Mouse (Mus musculus) CH12.LX (cell line): ENCODE results near the gene Gm17482.

Experiments used
- CHD2 ChIP-seq: IDR thresholded peaks from 2 replicates; pipeline ENCODE4 v1.6.1; 2011; ENCODE audit warnings: low read length, improper control_type of control experiment
- CTCF ChIP-seq, 2 experiments: IDR thresholded peaks in 1 of 2; conservative IDR thresholded peaks in 1 of 2; 2 replicates each; pipeline ENCODE4 v1.5.1; 2011 to 2012; ENCODE audit warnings: low read depth in 2 of 2, low read length in 2 of 2, improper control_type of control experiment in 1 of 2, inconsistent platforms in 1 of 2, mild to moderate bottlenecking in 1 of 2, moderate library complexity in 1 of 2
- ETS1 ChIP-seq: conservative IDR thresholded peaks from 2 replicates; pipeline ENCODE4 v1.6.1; 2012; ENCODE audit warnings: low read depth, mild to moderate bottlenecking, inconsistent platforms, low read length, improper control_type of control experiment, moderate library complexity
- GABPA ChIP-seq: IDR thresholded peaks from 2 replicates; pipeline ENCODE4 v1.6.1; 2012; ENCODE audit warnings: low read depth, low read length, improper control_type of control experiment, inconsistent platforms; ENCODE audit not compliant: insufficient replicate concordance
- JUND ChIP-seq: conservative IDR thresholded peaks from 2 replicates; pipeline ENCODE4 v1.6.1; 2011; ENCODE audit warnings: low read depth, low read length, improper control_type of control experiment
- MAFK ChIP-seq: IDR thresholded peaks from 2 replicates; pipeline ENCODE4 v1.6.1; 2011; ENCODE audit warnings: low read length, improper control_type of control experiment; ENCODE audit not compliant: insufficient replicate concordance
- MAX ChIP-seq: IDR thresholded peaks from 2 replicates; pipeline ENCODE4 v1.6.1; 2011; ENCODE audit warnings: low read length, improper control_type of control experiment
- MXI1 ChIP-seq: IDR thresholded peaks from 2 replicates; pipeline ENCODE4 v1.6.1; 2011; ENCODE audit warnings: mild to moderate bottlenecking, low read depth, low read length, improper control_type of control experiment
- MYC ChIP-seq: IDR thresholded peaks from 2 replicates; pipeline ENCODE4 v1.6.1; 2011; ENCODE audit warnings: low read depth, mild to moderate bottlenecking, improper control_type of control experiment, low read length
- NRF1 ChIP-seq: IDR thresholded peaks from 2 replicates; pipeline ENCODE4 v1.6.1; 2014; ENCODE audit warnings: low read depth, mild to moderate bottlenecking, inconsistent platforms, low read length, improper control_type of control experiment, moderate library complexity
- POLR2A ChIP-seq: IDR thresholded peaks from 2 replicates; pipeline ENCODE4 v1.6.1; 2011; ENCODE audit warnings: low read depth, mild to moderate bottlenecking, improper control_type of control experiment, low read length
- ZC3H11A ChIP-seq: IDR thresholded peaks from 2 replicates; pipeline ENCODE4 v1.6.1; 2012; ENCODE audit warnings: low read depth, mild to moderate bottlenecking, inconsistent platforms, low read length, improper control_type of control experiment
- ZMIZ1 ChIP-seq: IDR thresholded peaks from 2 replicates; pipeline ENCODE4 v1.6.1; 2012; ENCODE audit warnings: low read depth, mild to moderate bottlenecking, inconsistent platforms, low read length, improper control_type of control experiment

- no peak for TF ChIP-seq CTCF (conservative IDR thresholded peaks at IDR 0.05 in 1 of 2, IDR thresholded peaks at IDR 0.05 in 1 of 2; ENCODE audit: low read depth in 2 of 2, low read length in 2 of 2)
- no peak for TF ChIP-seq MAX
- TF ChIP-seq MYC, result no peak
- no peak for TF ChIP-seq POLR2A
- TF ChIP-seq CHD2, result no peak
- no peak for TF ChIP-seq ZC3H11A
- no peak for TF ChIP-seq GABPA
- TF ChIP-seq ETS1, result no peak
- no peak for TF ChIP-seq ZMIZ1
- no peak for TF ChIP-seq MXI1
- TF ChIP-seq NRF1, result no peak
- TF ChIP-seq JUND, result no peak
- TF ChIP-seq MAFK, result no peak
Observed at GRCm38 (mm10) chr6:115191111-115191510, 36.0 kb upstream of the Gm17482 start.
